Mouse (Mus musculus) embryo, embryonic 10.5 days (tissue): Measurements from ENCODE around the gene Dnttip1.

Experiments used
- DNase-seq: peaks from one replicate; pipeline ENCODE4 v3.0.0-alpha.2; 2015; ENCODE audit warnings: low spot score

Gene Dnttip1

GRCm38 (mm10) chr2:164805332-164805718, 59.5 kb downstream of the Dnttip1 start:
- DNase-seq, result no peak

GRCm38 (mm10) chr2:164806614-164807013, 60.8 kb downstream of the Dnttip1 start:
- DNase-seq, result no peak

GRCm38 (mm10) chr2:164813557-164813956, 67.8 kb downstream of the Dnttip1 start:
- DNase-seq, result no peak

GRCm38 (mm10) chr2:164815348-164815747, 69.6 kb downstream of the Dnttip1 start:
- no peak for DNase-seq

- DNase-seq, result no peak
Observed at GRCm38 (mm10) chr2:164815821-164816220, 70.0 kb downstream of the Dnttip1 start.

GRCm38 (mm10) chr2:164817206-164817605, 71.4 kb downstream of the Dnttip1 start:
- DNase-seq, result no peak

- DNase-seq, result peak; percentile 57
Observed at GRCm38 (mm10) chr2:164817703-164818102, 71.9 kb downstream of the Dnttip1 start.
